Mouse (Mus musculus): ENCODE results near the gene Eps8l1.
"Not testable (repeated sequence)": the region's sequence is repeated elsewhere in the genome, so short reads cannot be mapped to it uniquely, and the experiment has no call there.

Gene Eps8l1

GRCm38 (mm10) chr7:4508739-4509116, 48.3 kb downstream of the Eps8l1 start:
- no peak for DNase-seq (ENCODE audit: low spot score in 2 of 2)

DNA sequence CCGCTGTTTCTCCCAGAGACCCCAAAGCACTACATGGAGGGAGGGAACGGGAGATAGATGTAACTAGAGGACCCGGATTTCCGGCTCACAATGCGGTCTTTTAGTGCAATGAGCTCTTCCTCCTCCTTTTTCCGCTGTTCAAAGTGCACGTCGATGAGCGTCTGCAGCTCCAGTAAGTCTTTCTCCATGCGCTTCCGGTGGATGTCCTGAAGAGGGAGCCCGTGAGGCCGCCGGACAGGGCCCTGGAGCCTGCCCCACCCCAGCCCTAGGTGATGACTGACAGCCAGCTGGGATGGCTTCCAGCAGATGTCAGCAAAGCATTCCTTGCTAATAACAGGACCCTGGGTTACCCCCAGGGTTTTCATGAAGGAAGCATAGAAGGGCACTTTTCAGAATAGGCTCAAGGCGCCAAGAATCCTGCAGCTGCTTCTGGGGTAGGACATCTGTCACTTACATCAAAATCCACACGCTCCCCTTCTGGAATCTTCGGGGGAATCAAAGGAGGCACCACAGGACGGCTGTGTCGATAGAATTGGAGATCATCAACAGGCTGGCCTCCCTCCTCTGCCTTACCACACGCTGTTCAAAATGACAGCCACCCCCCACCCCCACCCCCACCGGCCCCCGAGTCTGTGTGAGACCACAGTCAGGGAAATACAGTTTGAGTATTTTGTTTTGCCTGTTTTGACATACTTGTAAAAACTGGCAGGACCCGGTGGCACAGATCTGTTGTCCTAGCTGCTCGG, 49.6 kb downstream of the Eps8l1 start:
- no peak for DNase-seq (ENCODE audit: low spot score in 2 of 2)

DNA sequence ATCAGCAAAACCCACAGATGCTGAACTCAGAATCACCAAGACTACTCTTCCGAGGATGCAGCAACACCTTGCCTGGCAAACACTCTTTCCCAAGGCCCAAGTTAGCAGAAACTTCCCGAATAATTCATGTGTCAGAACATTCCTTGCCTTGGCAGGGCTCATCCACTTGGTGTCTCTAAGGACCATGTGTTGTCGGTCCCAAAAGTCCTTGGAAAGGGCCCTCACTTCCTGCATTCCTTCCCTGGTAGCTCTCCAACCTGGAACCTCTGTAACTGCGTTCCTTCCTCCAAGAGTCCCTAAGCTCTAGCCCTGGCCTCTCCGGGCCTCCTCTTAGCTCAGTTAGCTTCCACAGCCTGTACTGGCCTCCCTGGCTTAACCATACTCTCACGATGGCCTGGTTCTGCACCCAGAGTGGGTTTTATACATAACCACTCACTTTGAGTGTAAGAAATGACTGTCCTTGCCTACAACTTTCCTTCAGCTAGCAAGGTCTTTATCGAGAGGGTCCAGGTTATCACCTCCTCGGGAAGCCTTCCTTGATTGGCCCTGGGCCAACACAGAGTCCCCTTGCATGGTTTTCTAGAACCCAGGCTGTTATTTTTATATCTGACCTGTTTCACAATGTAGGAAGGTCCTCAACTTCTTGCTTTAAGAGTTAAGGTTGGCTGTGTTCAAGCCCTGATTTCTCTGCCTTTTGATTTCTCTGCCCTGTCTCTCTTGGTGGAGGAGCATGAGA, 51.2 kb downstream of the Eps8l1 start:
- DNase-seq (ENCODE audit: low spot score in 2 of 2), result no peak

- DNase-seq (ENCODE audit: low spot score in 2 of 2), result no peak
Observed at GRCm38 (mm10) chr7:4513236-4513635, 52.8 kb downstream of the Eps8l1 start.

DNA sequence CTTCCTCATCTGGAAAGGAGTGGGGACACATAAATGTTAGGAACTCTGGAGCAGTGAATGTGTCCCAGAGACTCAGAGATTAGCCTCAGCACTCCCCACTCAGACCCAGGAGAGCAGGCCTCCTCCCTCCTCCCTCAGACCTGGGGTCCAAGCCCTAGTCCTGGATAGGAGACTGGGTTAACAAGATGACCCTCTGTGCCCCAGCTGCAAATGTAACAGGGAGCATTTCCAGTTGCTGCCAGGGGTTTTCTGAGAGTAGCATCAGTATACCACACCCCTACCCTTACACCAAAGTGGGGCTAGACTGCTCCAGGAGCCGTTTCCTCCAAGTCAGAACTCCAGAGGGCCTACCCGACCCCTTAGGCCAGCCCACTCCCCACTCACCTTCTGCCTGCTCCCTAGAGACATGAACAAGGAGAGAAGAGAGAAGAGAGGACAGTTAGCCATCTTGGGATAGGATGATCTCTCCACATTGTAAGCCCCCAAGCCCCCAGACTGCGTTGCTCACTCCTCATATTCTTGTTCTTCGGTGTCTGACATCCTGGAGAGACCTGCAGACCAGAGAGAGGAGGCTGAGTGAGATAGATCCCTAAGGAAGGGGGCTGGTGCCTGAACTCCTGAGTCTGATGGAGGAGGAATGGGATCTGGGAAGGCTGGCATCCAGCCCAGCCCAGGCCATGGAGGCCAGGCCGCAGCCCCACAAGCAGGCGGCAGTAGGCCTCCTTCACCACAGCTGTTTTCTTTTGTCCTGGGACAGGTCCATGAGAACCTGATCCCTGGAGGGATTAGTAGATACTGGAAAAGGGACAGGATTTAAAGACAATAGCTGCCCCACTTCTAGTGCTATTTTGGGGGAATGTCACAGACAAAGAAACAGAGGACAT, 53.6 kb downstream of the Eps8l1 start:
- DNase-seq (ENCODE audit: low spot score in 2 of 2), result no peak

DNA sequence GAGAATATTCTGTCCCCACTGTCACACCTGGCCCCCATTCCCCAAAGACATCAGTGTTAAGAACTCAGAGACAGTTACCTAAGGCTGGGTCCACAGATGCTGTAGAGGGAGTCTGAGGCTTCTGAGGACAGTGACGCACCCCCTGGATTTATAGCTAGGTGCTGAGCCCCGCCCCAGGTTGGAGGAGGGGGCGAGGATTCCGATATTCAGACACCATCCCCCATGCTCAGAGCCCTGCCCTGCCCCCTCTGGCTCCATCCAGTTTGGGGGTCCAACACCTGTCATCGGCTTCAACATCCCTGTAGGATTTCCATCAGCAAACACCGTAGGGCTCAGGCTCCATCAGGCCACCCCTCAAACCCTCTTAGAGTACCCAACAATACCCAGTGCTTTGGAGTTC, 55.4 kb downstream of the Eps8l1 start:
- no peak for DNase-seq (ENCODE audit: low spot score in 2 of 2)

GRCm38 (mm10) chr7:4516332-4517050, 56.0 kb downstream of the Eps8l1 start, which contains the start of gene Tnnt1:
Tnnt1 (minus strand) TSS chr7:4516382.
- no peak for DNase-seq (ENCODE audit: low spot score in 2 of 2)

- DNase-seq (ENCODE audit: low spot score in 2 of 2), result no peak
Observed at GRCm38 (mm10) chr7:4518487-4518886, 58.0 kb downstream of the Eps8l1 start.

DNA sequence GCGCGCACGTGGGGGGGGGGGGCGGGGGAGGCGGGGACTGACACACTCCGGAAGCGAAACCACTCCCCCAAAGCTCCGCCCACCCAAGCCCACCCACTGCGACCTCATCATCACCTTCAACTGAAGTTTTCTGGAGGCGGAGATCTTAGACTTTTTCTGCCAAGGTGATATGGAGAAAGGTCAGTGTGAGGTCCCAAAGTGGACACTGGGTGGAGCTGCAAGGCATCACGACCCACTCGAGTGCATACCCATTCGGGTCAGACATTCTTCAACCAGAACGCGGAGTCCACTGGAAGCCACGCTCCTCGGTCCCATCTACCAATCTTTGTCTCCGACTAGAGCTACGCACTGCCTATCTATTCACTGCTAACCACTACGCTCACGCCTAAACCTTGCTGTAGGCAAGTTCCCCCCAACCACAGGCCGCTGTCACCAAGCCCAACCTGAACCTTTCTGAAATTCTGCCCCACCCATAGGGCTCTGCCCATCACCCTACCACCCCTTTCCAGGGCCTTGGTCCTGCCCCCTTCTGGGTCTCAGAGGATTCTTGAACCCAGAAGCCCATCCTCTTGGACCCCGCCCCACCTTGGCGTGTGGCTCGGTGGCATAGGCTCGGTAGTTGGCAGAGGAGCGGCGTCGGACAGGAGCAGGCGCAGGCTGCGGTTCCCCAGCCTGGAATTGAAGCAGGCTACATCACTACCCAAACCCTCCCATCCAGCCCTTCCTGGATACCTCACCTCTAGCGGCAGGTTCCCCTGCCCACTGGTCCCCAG, 60.9 kb downstream of the Eps8l1 start:
- DNase-seq (ENCODE audit: low spot score in 2 of 2), result no peak

DNA sequence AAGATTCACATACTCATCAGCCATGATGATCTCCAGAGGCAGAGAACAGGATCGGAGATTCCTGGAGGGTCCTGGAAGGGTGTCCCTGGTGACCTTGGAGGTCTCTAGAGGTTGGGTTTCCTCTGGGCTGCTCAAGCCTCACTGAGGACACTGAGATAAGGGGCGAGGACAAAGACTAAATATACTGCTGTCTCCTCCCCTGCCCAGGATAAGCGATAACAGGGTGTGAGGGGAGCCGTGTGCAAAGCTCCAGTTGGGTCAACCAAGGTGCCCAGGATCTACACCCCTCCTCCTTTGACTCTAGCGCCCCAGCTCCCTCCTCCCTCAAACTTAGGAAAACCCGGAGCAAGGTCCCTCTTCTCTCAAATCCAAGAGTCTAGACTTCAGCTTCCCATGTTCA, 61.8 kb downstream of the Eps8l1 start:
- DNase-seq (ENCODE audit: low spot score in 2 of 2), result no peak

DNA sequence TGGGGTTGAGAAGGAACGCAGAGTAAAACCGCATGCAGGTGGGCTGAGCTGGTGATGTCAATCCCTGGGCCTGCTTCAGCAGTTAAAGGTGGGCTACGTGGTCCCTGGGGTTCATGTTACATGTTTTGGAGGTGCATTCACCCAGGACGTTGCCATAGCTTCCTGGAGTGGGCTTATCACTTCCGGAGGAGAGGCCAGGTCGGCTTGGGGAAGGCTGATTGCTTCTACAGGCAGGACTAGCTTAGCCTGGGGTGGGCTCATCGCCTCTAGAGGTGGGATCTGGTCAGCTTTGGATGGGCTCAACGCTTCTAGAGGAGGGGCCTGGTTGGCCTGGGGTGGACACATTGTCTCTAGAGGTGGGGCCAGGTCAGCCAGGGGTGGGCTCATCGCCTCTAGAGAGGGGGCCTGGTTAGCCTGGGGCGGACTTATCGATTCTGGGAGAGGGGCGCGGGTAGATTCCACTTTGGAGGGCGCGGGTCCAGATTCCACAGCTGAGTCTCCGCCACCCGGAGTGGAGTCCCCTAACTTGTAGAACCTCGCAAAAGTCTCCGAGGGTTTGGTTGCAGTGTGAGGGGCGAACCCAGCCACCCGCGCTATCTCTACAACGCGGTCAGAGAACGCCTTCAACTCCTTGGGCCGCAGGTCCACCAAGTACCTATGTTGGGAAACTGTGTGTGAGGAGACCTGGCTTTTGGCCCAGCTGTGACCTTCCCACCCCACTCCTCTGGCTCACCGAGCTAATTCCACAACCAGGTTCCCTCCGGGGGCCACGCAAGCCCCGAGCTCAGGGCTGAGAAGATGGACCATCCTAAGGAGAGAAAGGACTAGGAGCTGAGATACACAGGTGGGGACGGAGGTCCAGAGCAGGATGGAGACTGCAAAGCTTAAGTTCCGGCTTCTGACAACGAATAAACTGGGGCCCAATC, 63.0 kb downstream of the Eps8l1 start:
- DNase-seq (ENCODE audit: low spot score in 2 of 2), result no peak

- DNase-seq (ENCODE audit: low spot score in 2 of 2), result not testable (repeated sequence)
Observed at GRCm38 (mm10) chr7:4524212-4524922, 63.9 kb downstream of the Eps8l1 start, which contains the start of gene Tnni3. Tnni3 (minus strand) TSS chr7:4524229.

GRCm38 (mm10) chr7:4526341-4527301, 66.1 kb downstream of the Eps8l1 start:
- DNase-seq (ENCODE audit: low spot score in 2 of 2), result peak in 1 of 2 experiments; percentile 51

- DNase-seq (ENCODE audit: low spot score in 2 of 2), result no peak
Observed at GRCm38 (mm10) chr7:4527302-4527689, 66.8 kb downstream of the Eps8l1 start.
